ENCODE assay signal across 11 mouse cellular contexts in the genomic region with DNA sequence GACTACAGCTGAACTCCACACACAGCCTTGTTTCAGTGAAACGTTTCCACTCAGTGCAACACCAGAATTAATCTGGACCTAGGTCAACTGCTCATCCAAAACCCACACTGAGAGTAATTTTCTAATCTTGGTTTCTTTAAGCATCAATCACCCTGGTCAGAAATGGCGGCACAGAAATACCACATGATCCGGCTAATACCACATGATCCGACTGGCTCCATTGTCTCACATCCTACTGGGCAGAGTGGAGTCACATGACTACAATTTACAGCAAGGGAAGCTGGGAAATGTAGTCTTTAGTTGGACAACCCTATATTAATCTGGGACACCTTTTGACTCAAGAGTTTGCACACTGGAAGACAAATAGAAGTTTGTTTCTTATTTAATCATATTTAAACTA.
DNase-seq lines count a peak whose midpoint lies in the region; ATAC-seq and TF ChIP-seq lines count a peak whose summit lies in the region.
"Had no signal": no experiment of that assay in that cellular context is flagged by ENCODE, and none has a peak within 500 bp of the region (broad histone marks: within the 10 kb centered on the region; RNA-seq: fewer than 3 reads in every experiment).

No protein-coding gene starts in this region.

- in situ Hi-C loops in ES-E14 (cut with MboI; ENCODE audit: low sequenced_read_pairs in 2 of 2, unreplicated experiment in 2 of 2): no loop called here

- TF ChIP-seq CTCF in forebrain, postnatal 0 days (IDR thresholded peaks at IDR 0.05; ENCODE audit: low read depth): no peak
- TF ChIP-seq CTCF in midbrain, postnatal 0 days (IDR thresholded peaks at IDR 0.05): no peak
- TF ChIP-seq CTCF in stomach, postnatal 0 days (IDR thresholded peaks at IDR 0.05; ENCODE audit: low read depth): no peak

- peaks cover 5% of the 10 kb centered on the region; the same call in 1 of the 2 replicates for H3K4me1 ChIP-seq in forebrain, embryonic 13.5 days
- H3K4me1 ChIP-seq in forebrain, embryonic 10.5 days: 0 out of 2 replicates have a peak, but pooled peaks cover 4% of the 10 kb centered on the region
- no peaks in the 10 kb centered on the region for H3K4me1 ChIP-seq in ES-E14 (ENCODE audit: control insufficient read depth in 2 of 2, insufficient read depth in 2 of 2, low read length in 2 of 2, poor library complexity in 1 of 2)
- H3K4me1 ChIP-seq in forebrain, postnatal 0 days (ENCODE audit: insufficient read depth): no peaks in the 10 kb centered on the region
- H3K4me1 ChIP-seq in midbrain, postnatal 0 days (ENCODE audit: insufficient read depth, low read length): no peaks in the 10 kb centered on the region
- no peaks in the 10 kb centered on the region for H3K4me1 ChIP-seq in stomach, postnatal 0 days (replicated peaks; ENCODE audit: control insufficient read depth, insufficient read depth)
- H3K4me1 ChIP-seq: liver, embryonic 15.5 days had no signal

- no peak overlapping the region for H3K9ac ChIP-seq in forebrain, embryonic 13.5 days
- H3K9ac ChIP-seq in ES-E14 (ENCODE audit: insufficient read depth, low read depth, low read length, poor library complexity, severe bottlenecking): no peak overlapping the region
- H3K9ac ChIP-seq in forebrain, postnatal 0 days: no peak overlapping the region
- no peak overlapping the region for H3K9ac ChIP-seq in midbrain, postnatal 0 days (replicated peaks; ENCODE audit: low read length, poor library complexity, severe bottlenecking)
- no peak overlapping the region for H3K9ac ChIP-seq in stomach, postnatal 0 days (ENCODE audit: low read length)
- H3K9ac ChIP-seq: liver, embryonic 15.5 days had no signal

- H3K9me3 ChIP-seq in forebrain, embryonic 13.5 days (replicated peaks): no peaks in the 10 kb centered on the region
- H3K9me3 ChIP-seq in forebrain, embryonic 10.5 days: 0 out of 2 replicates have a peak, but pooled peaks cover 3% of the 10 kb centered on the region
- H3K9me3 ChIP-seq in ES-E14 (ENCODE audit: control insufficient read depth, insufficient read depth, low read depth, low read length): no peaks in the 10 kb centered on the region
- no peaks in the 10 kb centered on the region for H3K9me3 ChIP-seq in forebrain, postnatal 0 days (ENCODE audit: low read length)
- no peaks in the 10 kb centered on the region for H3K9me3 ChIP-seq in midbrain, postnatal 0 days (ENCODE audit: low read length)
- H3K9me3 ChIP-seq in stomach, postnatal 0 days (ENCODE audit: control insufficient read depth, low read length): no peaks in the 10 kb centered on the region
- H3K9me3 ChIP-seq: liver, embryonic 15.5 days had no signal

- WGBS in forebrain, embryonic 13.5 days: 79% methylated on average over 4 of the region's 4 CpGs
- 82% methylated on average over 4 of the region's 4 CpGs for WGBS in forebrain, embryonic 10.5 days
- 74% methylated on average over 4 of the region's 4 CpGs for WGBS in forebrain, postnatal 0 days
- WGBS in midbrain, postnatal 0 days: 72% methylated on average over 4 of the region's 4 CpGs
- 72% methylated on average over 4 of the region's 4 CpGs for WGBS in stomach, postnatal 0 days

- H3K27ac ChIP-seq in forebrain, embryonic 13.5 days: no peak overlapping the region
- H3K27ac ChIP-seq in forebrain, embryonic 10.5 days: no peak overlapping the region
- no peak overlapping the region for H3K27ac ChIP-seq in ES-E14 (ENCODE audit: insufficient read depth, low read depth, low read length, poor library complexity, severe bottlenecking)
- no peak overlapping the region for H3K27ac ChIP-seq in forebrain, postnatal 0 days (ENCODE audit: low read depth, low read length)
- H3K27ac ChIP-seq in midbrain, postnatal 0 days (ENCODE audit: low read depth, low read length): no peak overlapping the region
- no peak overlapping the region for H3K27ac ChIP-seq in stomach, postnatal 0 days (replicated peaks)
- H3K27ac ChIP-seq: liver, embryonic 15.5 days had no signal

- ATAC-seq in forebrain, embryonic 13.5 days: peak; percentile 70; the same call in 1 of the 2 replicates
- ATAC-seq in forebrain, postnatal 0 days: peak; percentile 60; the same call in 1 of the 2 replicates
- no peak for ATAC-seq in midbrain, postnatal 0 days (ENCODE audit: low FRiP score)
- ATAC-seq in cerebellum, adult (ENCODE audit: insufficient number of reproducible peaks, low FRiP score, low TSS enrichment): no peak
- ATAC-seq in stomach, postnatal 0 days (ENCODE audit: low FRiP score, low TSS enrichment): no peak

- H3K4me3 ChIP-seq in forebrain, embryonic 13.5 days: no peak overlapping the region
- no peak overlapping the region for H3K4me3 ChIP-seq in forebrain, embryonic 10.5 days
- no peak overlapping the region for H3K4me3 ChIP-seq in ES-E14 (ENCODE audit: insufficient read depth in 1 of 2, low read depth in 1 of 2, low read length in 2 of 2, poor library complexity in 1 of 2, severe bottlenecking in 1 of 2)
- no peak overlapping the region for H3K4me3 ChIP-seq in forebrain, postnatal 0 days (ENCODE audit: low read depth, low read length)
- H3K4me3 ChIP-seq in midbrain, postnatal 0 days (ENCODE audit: low read depth, low read length): no peak overlapping the region
- no peak overlapping the region for H3K4me3 ChIP-seq in stomach, postnatal 0 days (ENCODE audit: low read depth, low read length)
- H3K4me3 ChIP-seq: liver, embryonic 15.5 days had no signal

- no peak overlapping the region for H3K4me2 ChIP-seq in forebrain, embryonic 13.5 days
- H3K4me2 ChIP-seq in forebrain, postnatal 0 days (ENCODE audit: low read depth): no peak overlapping the region
- H3K4me2 ChIP-seq in midbrain, postnatal 0 days (ENCODE audit: low read depth, low read length, poor library complexity, severe bottlenecking): no peak overlapping the region
- H3K4me2 ChIP-seq in stomach, postnatal 0 days (replicated peaks; ENCODE audit: low read depth): no peak overlapping the region
- H3K4me2 ChIP-seq: liver, embryonic 15.5 days had no signal

- no peak for TF ChIP-seq EP300 in stomach, postnatal 0 days (optimal IDR thresholded peaks at IDR 0.05)

- 0 out of 2 replicates have a peak, but pooled peaks cover 3% of the 10 kb centered on the region for H3K27me3 ChIP-seq in forebrain, embryonic 13.5 days
- no peaks in the 10 kb centered on the region for H3K27me3 ChIP-seq in forebrain, embryonic 10.5 days (ENCODE audit: poor library complexity, severe bottlenecking)
- no peaks in the 10 kb centered on the region for H3K27me3 ChIP-seq in forebrain, postnatal 0 days (ENCODE audit: insufficient read depth, low read length)
- H3K27me3 ChIP-seq in midbrain, postnatal 0 days (ENCODE audit: insufficient read depth, low read length): no peaks in the 10 kb centered on the region
- no peaks in the 10 kb centered on the region for H3K27me3 ChIP-seq in stomach, postnatal 0 days (ENCODE audit: control insufficient read depth, insufficient read depth, low read length)
- H3K27me3 ChIP-seq: liver, embryonic 15.5 days had no signal

- DNase-seq in forebrain, embryonic 10.5 days (ENCODE audit: extremely low spot score, low spot score): no peak
- DNase-seq in ES-E14 (ENCODE audit: low read depth, low spot score): no peak
- DNase-seq in forebrain, postnatal 0 days: peak; percentile 37
- peak; percentile 78 for DNase-seq in midbrain, postnatal 0 days (ENCODE audit: low spot score)
- no peak for DNase-seq in gastrocnemius, postnatal 10 days
- DNase-seq in stomach, postnatal 0 days (ENCODE audit: low spot score): no peak
- DNase-seq: heart, postnatal 36 days; kidney, postnatal 10 days had no signal

- H3K36me3 ChIP-seq in forebrain, embryonic 13.5 days (ENCODE audit: poor library complexity, severe bottlenecking): no peaks in the 10 kb centered on the region
- no peaks in the 10 kb centered on the region for H3K36me3 ChIP-seq in forebrain, embryonic 10.5 days (replicated peaks)
- no peaks in the 10 kb centered on the region; the same call in 1 of the 2 replicates for H3K36me3 ChIP-seq in ES-E14 (ENCODE audit: control insufficient read depth, insufficient read depth, low read length, poor library complexity, severe bottlenecking)
- H3K36me3 ChIP-seq in forebrain, postnatal 0 days (ENCODE audit: insufficient read depth): no peaks in the 10 kb centered on the region
- no peaks in the 10 kb centered on the region for H3K36me3 ChIP-seq in midbrain, postnatal 0 days (ENCODE audit: insufficient read depth, low read length)
- H3K36me3 ChIP-seq in stomach, postnatal 0 days (ENCODE audit: control insufficient read depth, insufficient read depth, low read length): no peaks in the 10 kb centered on the region
- H3K36me3 ChIP-seq: liver, embryonic 15.5 days had no signal

TF ChIP-seq in ES-E14, 5 proteins besides CTCF, POLR2A, EP300 and RAD21:
- TF ChIP-seq MAFK (IDR thresholded peaks at IDR 0.05; ENCODE audit: insufficient read depth, low read depth, low read length) (no peak), ZNF384 (IDR thresholded peaks at IDR 0.05; ENCODE audit: low read depth, low read length) (no peak), HCFC1 (IDR thresholded peaks at IDR 0.05; ENCODE audit: borderline replicate concordance, insufficient read depth, low read length) (peak; percentile 90)

Comparison
In these comparisons a context has a peak if more than half of its experiments do, and no peak if none do; other contexts are left out.
1. DNase-seq: peak in forebrain, postnatal 0 days (single experiment) and midbrain, postnatal 0 days (single experiment); none in forebrain, embryonic 10.5 days (single experiment), ES-E14 (single experiment), gastrocnemius, postnatal 10 days (single experiment) and stomach, postnatal 0 days (single experiment).
2. ATAC-seq: peak in forebrain, embryonic 13.5 days (single experiment) and forebrain, postnatal 0 days (single experiment); none in midbrain, postnatal 0 days (single experiment), cerebellum, adult (single experiment) and stomach, postnatal 0 days (single experiment).